Mouse (Mus musculus) embryonic stem cell, embryonic (primary cell): ENCODE data around the gene Arhgef17.

Experiments
- CTCF ChIA-PET, 4 experiments: fragments of 300-600 bp in 2 of 4; fragments of 350-600 bp in 2 of 4; sonication (Branson Sonifier 250); formaldehyde crosslinking; loops; one replicate each; lab custom pipeline; 2022; ENCODE audit warnings: inconsistent platforms in 2 of 4; lab: Charles Lee
- POLR2A ChIA-PET, 4 experiments: fragments of 300-600 bp in 2 of 4; fragments of 350-600 bp in 2 of 4; sonication (Branson Sonifier 250); formaldehyde crosslinking; loops; one replicate each; lab custom pipeline; 2022; ENCODE audit warnings: antibody characterized with exemption in 4 of 4, inconsistent platforms in 1 of 4; lab: Charles Lee

Gene Arhgef17

GRCm38 (mm10) chr7:100842175-100842574 is 89.7 kb downstream of the Arhgef17 start:
- CTCF ChIA-PET, result interaction anchor here in 1 of 4 experiments (0.6 to 3.0 kb wide), 2 partner anchors 7 to 21 kb away, joined by 3 to 12 read pairs; partner anchors contain the start of gene Relt
- POLR2A ChIA-PET, result interaction anchor here in 3 of 4 experiments (0.7 to 2.1 kb wide), 7 partner anchors 13 to 682 kb away, joined by 3 to 6 read pairs (median 4); partner anchors contain the start of genes Relt (in 2 of the 3) and Fam168a (in 1 of the 3)

GRCm38 (mm10) chr7:100841608-100842007 is 90.3 kb downstream of the Arhgef17 start:
- ChIA-PET CTCF (interaction anchor here in 1 of 4 experiments (0.6 to 3.0 kb wide), 2 partner anchors 8 to 22 kb away, joined by 3 to 12 read pairs; partner anchors contain the start of gene Relt), POLR2A (interaction anchor here (0.5 to 1.7 kb wide), 9 partner anchors 13 to 681 kb away, joined by 3 to 5 read pairs (median 4); partner anchors contain the start of genes Relt (in 2 of the 4) and Fam168a (in 1 of the 4))

GRCm38 (mm10) chr7:100840906-100841305 is 91.0 kb downstream of the Arhgef17 start:
- ChIA-PET POLR2A (interaction anchor here (0.5 to 1.7 kb wide), 7 partner anchors 22 to 135 kb away, joined by 3 to 5 read pairs (median 3); partner anchors contain the start of genes Relt (in 2 of the 4) and Fam168a (in 1 of the 4)), CTCF (interaction anchor here in 1 of 4 experiments (3.0 kb wide), 1 partner anchor 22 kb away, joined by 12 read pairs; the partner anchor contains the start of gene Relt)

- POLR2A ChIA-PET, result interaction anchor here in 3 of 4 experiments (0.8 to 1.4 kb wide), 9 partner anchors 9 to 133 kb away, joined by 3 to 5 read pairs (median 3); partner anchors contain the start of genes Fam168a (in 1 of the 3) and Relt (in 1 of the 3)
- CTCF ChIA-PET, result interaction anchor here in 3 of 4 experiments (0.5 to 3.0 kb wide), 5 partner anchors 9 to 27 kb away, joined by 3 to 12 read pairs (median 4); partner anchors contain the start of gene Relt (in 2 of the 3)
Observed at GRCm38 (mm10) chr7:100839632-100840402, 92.1 kb downstream of the Arhgef17 start.

GRCm38 (mm10) chr7:100837701-100838100 is 94.2 kb downstream of the Arhgef17 start:
- ChIA-PET CTCF (interaction anchor here in 1 of 4 experiments (0.9 to 2.0 kb wide), 2 partner anchors 11 to 152 kb away, joined by 3 to 4 read pairs; no protein-coding TSS in a partner anchor), POLR2A (interaction anchor here in 1 of 4 experiments (0.9 to 2.5 kb wide), 5 partner anchors 9 to 42 kb away, joined by 3 to 10 read pairs (median 5); partner anchors contain the start of gene Relt)

GRCm38 (mm10) chr7:100836657-100837056 is 95.2 kb downstream of the Arhgef17 start:
- CTCF ChIA-PET, result interaction anchor here in 1 of 4 experiments (0.9 to 2.0 kb wide), 3 partner anchors 12 to 151 kb away, joined by 3 to 4 read pairs (median 3); partner anchors contain the start of gene Relt
- POLR2A ChIA-PET, result interaction anchor here in 2 of 4 experiments (1.0 to 2.5 kb wide), 5 partner anchors 10 to 27 kb away, joined by 3 to 10 read pairs (median 4); partner anchors contain the start of gene Relt (in 1 of the 2)

GRCm38 (mm10) chr7:100835711-100836110 is 96.2 kb downstream of the Arhgef17 start:
- POLR2A ChIA-PET, result interaction anchor here in 2 of 4 experiments (1.0 to 1.4 kb wide), 4 partner anchors 11 to 28 kb away, joined by 3 to 4 read pairs (median 4); partner anchors contain the start of gene Relt (in 1 of the 2)
- CTCF ChIA-PET, result interaction anchor here in 1 of 4 experiments (1.0 kb wide), 2 partner anchors 27 to 44 kb away, joined by 3 read pairs; partner anchors contain the start of gene Relt

- ChIA-PET POLR2A (interaction anchor here in 2 of 4 experiments (1.0 to 1.4 kb wide), 6 partner anchors 12 to 28 kb away, joined by 3 to 4 read pairs (median 3); partner anchors contain the start of gene Relt (in 1 of the 2)), CTCF (interaction anchor here in 1 of 4 experiments (1.0 kb wide), 1 partner anchor 44 kb away, joined by 3 read pairs; no protein-coding TSS in a partner anchor)
Observed at GRCm38 (mm10) chr7:100835168-100835567, 96.7 kb downstream of the Arhgef17 start.

- POLR2A ChIA-PET, result interaction anchor here in 2 of 4 experiments (1.4 to 1.9 kb wide), 4 partner anchors 11 to 29 kb away, joined by 3 to 6 read pairs (median 3); partner anchors contain the start of gene Relt (in 1 of the 2)
- CTCF ChIA-PET, result interaction anchor here in 1 of 4 experiments (1.1 kb wide), 1 partner anchor 33 kb away, joined by 3 read pairs; no protein-coding TSS in a partner anchor
Observed at GRCm38 (mm10) chr7:100833859-100834258, 98.0 kb downstream of the Arhgef17 start.

- ChIA-PET CTCF (interaction anchor here in 2 of 4 experiments (0.6 kb wide), 2 partner anchors 191 to 586 kb away, joined by 3 to 5 read pairs; no protein-coding TSS in a partner anchor), POLR2A (interaction anchor here (0.6 to 1.8 kb wide), 9 partner anchors 11 to 248 kb away, joined by 3 to 6 read pairs (median 3); partner anchors contain the start of gene Fam168a (in 1 of the 4))
Observed at GRCm38 (mm10) chr7:100828549-100828948, 103.4 kb downstream of the Arhgef17 start.

- ChIA-PET POLR2A (interaction anchor here in 1 of 4 experiments (1.7 kb wide), 1 partner anchor 10 kb away, joined by 5 read pairs; no protein-coding TSS in a partner anchor), CTCF (no interaction called here)
Observed at GRCm38 (mm10) chr7:100824661-100825060, 107.2 kb downstream of the Arhgef17 start.
